Mouse (Mus musculus) cerebellum, postnatal 4 days (tissue): ENCODE measurements at regions not wholly inside any gene's neighbourhood (a gene's known extent, or its start where the extent isn't known, plus 50 kb on each side); places are given as distances from the start of the nearest gene placed in this dataset.

Experiments used
- DNase-seq, 2 experiments: peaks; one replicate each; pipeline ENCODE4 v3.0.0; 2022; ENCODE audit warnings: low spot score in 2 of 2, mixed read lengths in 1 of 2

DNA sequence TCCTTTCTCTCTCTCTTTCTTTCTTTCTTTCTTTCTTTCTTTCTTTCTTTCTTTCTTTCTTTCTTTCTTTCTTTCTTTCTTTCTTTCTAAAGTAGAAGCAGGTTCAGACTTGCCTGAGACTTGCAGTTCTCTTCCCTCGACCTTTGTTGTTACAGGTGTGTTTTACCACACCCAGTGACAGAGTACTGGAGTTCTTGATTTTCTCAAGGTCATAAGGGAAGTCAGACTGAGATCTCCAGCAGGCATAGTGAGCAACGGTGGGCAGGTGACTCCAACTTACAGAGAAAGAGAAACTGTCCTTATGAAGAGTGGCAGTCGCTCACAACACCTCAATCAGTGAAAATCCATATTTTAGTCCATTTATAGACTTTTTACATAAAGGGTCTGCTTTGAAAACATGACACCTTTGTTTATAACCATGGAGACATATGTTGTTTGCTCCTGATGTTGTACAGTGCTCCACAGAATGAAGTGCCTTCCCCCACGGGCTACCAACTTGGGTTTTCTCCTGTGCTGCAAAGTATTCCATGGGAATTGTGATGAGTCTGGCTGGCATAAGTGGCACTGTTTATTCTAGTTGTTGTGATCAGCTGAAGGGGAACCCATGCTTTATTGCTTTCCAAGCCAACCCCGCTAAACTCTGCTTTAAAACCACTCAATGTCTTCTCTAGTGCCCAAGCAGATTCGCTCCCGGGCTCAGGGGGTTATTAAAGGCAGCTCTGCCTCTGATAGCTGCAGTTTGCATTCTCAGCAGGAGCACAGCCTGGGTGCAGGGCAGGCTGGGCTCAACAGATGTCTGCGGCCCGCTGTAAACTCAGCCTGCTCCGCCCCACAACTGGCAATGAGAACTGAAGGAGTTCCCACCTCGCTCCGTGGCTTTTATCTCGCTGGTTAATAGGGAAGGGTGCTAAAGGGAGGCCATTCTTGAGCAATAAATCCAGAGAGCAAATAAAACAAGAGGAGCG is 132.6 kb upstream of the Jade1 start:
- DNase-seq, result no peak

DNA sequence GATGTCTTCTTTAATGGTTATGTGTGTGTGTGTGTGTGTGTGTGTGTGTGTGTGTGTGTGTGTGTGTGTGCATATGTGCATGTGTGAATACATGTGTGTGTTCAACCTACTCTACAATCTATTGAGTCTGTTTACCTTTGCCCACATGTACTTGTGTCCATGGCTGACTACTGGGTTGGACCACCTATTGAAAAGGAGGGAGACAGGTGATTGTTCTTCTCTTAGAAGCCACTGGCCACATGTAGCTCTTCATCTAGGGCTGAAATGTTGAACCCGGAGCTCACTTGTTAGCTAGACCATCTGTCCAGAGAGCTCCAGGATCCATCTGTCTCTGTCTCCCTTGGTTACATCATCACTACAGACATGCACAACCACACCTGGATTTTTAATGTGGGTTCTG is 141.8 kb upstream of the Jade1 start:
- no peak for DNase-seq

DNA sequence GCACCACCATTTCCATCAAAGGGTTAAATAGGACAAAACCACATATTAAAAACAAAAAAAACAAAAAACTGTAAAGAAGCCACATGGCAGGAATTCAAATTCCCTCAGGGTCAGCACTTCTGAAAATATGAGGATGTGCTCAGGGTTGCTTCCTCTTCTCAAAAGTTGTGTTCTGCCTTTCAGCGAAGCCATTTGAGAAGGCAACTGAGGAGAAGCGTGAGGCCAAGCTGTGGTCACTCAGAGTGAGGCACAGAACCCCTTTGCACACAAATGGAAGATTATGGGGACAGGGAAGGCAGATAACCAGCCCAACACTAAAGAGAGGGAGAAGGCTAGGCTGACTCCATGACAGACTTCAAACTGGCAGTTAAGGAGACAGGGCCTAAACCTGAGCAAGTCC is 142.8 kb upstream of the Jade1 start:
- DNase-seq, result no peak

DNA sequence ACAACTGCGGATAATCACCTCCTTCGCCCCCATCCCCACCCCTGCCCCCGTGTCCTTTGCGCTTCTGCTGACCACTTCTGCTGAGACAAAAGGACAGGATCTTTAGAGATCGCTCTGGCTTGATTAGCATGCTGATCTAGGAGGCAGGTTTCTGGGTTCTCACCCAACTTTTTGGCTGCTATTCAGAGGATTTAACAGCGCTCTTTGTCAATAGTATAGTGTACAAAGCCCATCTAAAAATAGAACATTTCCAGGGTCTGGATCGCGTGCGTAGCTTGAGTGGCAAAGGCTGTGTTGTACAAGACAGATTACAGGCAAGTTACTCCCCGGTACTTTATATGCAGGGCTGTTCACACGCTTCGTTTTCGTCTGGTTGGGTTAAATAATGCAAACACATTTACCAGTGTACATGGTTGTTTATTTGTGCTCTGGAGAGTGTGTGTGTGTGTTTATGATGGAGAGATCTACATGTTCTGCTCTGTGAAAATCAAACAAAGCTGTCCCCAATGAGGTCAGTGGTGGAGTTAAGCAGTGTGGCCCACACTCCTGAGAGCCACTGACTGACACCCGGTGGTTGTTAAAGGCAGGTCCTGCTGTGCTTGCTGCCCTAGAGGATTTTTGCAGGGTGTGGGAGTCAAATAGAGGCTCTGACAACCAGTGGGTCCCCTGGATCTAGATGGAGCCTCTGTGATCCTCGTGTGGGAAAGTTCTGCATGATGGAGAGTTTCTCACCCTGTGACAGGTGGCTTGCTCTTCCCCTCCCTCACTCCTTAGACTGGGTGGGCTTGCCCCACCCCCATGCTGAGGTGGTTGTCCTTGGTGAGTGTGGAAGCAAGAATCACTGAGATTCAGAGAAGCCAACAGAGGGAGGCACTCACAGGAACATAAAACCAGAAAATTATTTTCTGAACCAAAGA is 146.5 kb upstream of the Jade1 start:
- no peak for DNase-seq

DNA sequence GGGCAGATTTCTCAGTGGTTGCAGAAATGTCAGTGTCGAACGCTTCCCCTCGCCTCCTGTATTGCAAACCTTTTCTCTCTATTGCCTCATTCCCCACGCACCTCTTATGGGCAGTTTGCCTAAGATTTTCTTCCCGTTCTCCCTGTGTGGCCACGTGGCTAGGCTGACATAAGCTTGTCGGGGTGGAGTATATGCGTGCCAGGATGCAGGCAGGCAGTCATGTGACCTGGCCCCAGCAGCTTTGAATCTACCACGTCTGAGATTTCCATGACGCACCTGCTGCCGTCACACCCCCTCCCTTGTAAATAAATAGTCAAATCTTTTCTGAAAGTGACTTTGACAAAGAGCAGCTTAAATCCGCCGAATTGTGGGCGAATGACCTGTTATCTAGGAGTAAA is 147.1 kb upstream of the Jade1 start:
- peak in 1 of 2 experiments; percentile 23 for DNase-seq

DNA sequence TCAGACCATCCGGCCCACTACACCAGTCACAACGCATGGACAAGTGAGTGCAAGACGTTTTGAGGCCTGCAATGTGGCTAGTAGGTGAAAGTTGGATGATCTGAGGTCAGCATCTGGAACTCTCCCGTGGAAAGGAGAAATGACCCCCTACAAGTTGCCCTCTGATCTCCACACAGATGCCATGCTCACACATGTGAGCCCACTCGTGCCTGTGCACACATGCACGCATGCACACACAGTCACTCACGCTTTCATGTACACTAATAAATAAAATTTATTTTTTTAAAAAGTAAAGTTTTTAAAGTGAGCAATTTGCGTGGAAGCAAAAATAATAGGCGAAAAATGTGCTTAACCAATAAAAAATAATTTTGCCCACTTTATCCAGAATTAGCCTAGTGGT is 147.5 kb upstream of the Jade1 start:
- no peak for DNase-seq

DNA sequence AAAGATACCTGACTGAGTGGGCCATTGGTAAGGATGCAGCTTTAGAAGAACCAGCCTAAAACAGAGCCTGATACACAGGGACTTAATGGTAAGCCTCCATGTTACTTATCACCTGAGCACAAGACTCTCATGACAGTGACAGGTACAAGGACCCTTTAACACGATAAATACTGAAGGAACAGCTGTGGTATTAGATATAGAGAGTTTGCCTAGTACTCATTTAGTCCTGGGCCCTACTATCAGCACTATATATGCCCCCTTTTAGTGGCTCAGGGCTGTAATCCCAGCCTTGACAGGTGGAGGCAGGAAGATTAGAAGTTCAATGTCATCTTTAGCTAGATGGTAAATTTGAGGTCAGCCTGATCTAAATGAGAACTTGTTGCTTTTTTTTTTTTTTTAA is 148.0 kb upstream of the Jade1 start:
- no peak for DNase-seq

DNA sequence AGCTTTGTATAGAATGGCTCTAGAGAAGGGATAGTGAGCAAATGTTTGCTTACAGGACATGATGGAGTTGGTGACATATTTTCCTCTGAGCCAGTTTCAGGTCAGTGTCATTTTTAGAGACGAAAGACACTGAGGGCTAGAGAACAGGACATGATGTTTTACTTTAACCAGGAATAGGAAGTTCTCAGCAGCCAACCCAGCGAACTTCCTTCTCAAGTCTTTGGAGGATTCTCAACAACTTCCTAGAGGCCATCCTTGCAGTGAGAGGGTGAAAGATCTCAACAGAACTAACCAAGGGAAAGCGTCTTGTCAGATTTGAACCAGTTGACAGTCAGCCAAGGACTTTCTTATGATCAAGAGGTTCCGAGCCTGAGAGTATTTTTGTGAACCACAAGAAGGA is 153.7 kb upstream of the Jade1 start:
- DNase-seq, result no peak

DNA sequence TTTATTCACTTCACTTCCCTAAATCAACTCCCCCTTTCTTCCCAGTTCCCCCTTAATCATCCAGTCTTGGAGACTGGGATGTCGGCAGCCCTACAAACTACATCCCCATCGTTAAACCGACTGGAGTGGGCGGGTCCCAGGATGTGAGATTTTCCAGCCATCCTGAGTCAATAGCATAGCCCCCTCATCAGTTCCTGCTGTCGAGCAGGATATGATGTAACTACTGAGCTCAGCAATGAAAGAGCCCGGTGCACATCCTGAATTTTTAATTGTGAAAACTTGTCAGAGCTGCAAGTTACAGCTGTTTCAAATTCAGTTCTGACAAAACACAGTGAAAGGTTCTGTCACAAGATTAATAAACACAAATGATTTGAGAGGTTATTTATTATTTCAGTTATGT is 165.7 kb upstream of the Jade1 start:
- no peak for DNase-seq

DNA sequence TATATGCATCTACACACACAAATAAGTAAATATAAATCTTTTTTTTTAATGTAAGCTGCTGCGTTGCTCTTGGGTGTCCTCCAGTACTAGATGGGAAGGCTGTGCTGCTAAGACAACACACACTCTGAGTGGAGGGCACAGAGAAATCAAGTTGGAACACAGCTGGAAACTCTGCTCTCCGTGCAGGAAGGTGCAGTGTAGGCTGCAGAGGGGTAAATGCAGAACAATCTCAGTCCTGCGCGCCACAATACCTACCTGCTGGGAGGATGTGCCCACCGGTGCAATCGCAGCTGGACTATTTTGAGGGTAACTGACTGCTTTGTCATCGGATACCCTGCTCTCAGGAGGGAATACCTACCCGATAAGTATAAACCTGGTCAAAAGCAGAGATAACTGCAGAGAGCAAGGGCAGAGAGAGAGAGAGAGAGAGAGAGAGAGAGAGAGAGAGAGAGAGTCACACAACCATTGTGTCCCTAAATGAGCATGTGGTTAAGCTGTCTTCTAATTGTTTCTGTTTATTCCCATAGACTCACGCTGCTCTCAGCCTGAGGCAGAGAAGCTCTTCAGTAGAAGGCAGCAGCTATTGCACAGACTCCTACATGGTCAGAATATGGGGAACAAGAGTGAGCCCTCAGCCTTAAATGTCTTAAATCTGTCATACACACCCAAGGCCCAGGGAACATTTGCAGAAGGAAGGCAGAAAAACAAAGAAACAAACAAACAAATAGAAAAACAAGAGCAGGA is 167.9 kb upstream of the Jade1 start:
- no peak for DNase-seq

DNA sequence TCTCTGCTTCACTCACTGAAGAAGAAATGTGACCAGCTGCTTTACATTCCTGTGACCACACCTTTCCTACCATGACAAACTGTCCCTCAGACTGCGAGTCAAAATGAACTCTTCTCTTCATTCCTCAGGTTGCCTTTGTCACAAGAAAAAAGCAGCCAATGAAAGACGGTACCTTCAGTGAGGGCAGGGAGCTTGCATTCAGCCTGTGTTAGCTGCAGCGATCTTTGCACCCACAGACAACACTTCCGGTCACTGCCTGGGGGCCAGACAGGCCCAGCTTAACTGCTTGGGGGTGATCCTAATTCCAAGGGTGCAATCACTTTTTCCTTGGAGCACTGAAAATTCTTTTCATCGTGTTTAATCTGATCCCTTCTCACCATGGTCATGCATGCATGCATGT is 169.2 kb upstream of the Jade1 start:
- DNase-seq, result no peak

DNA sequence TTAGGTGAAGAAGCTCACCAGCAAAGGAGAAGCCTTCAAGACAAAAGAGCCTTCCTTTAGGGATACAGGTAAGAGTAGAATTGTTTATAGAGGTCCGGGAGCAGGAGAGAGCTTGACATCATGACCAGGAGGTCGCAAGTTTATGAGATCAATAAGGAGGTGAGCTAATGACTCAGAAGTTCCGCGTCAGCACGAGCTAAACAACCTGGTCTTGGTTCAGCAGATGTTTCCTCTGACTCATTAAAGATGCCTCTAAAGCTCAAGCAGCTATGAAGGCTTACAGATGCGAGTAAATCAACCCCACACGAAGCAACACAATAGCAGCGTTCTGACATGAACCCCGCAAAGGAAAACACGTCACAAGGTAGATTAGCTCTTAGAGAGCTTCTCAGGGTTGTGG is 171.1 kb upstream of the Jade1 start:
- DNase-seq, result no peak

DNA sequence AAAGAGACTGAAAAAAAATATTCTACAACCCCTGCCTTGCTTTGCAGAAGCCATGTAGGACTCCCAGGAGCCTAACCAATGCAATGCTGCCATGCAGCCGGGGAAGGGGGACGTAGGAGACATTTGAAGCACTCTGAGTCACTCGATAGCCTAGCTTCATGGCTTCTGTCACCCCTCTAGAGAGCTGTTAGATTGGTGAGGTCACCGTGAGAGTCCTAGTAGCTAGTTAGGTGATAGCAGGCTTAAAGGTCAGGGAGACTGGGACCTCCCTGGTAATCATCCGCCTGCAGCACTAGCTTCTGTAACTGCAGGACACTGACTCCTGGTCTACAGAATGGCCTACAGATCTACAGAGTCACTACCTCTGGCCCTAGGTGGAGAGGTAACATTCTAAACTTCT is 177.0 kb upstream of the Jade1 start:
- DNase-seq, result no peak

DNA sequence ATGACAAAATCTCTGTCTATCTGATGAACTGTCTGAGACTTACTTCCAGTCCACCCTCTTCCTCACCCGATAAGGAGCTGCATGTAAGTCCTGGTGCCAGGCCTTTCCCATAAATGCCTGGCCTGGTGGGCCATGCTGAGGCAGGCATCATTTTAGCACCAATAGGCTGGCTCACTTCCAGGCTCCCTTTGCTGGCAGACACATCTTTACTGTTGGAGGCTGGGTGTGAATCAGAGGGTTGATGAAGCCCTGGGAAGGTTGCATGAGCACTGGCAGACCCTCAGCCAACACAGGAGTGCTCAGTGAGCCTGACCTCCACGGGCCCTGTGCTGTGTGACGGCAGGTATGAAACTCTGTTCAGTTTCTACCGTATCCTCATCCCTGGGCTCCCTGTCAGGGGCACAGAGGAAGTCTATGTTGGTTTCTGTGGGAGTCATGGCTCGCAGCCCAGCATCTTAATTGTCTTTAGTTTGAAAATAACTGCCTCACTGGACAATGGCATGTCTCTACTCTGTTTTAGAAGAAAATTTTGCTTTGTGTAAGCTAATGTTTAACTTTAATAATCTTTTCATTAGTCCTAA is 177.6 kb upstream of the Jade1 start:
- peak in 1 of 2 experiments; percentile 47 for DNase-seq

DNA sequence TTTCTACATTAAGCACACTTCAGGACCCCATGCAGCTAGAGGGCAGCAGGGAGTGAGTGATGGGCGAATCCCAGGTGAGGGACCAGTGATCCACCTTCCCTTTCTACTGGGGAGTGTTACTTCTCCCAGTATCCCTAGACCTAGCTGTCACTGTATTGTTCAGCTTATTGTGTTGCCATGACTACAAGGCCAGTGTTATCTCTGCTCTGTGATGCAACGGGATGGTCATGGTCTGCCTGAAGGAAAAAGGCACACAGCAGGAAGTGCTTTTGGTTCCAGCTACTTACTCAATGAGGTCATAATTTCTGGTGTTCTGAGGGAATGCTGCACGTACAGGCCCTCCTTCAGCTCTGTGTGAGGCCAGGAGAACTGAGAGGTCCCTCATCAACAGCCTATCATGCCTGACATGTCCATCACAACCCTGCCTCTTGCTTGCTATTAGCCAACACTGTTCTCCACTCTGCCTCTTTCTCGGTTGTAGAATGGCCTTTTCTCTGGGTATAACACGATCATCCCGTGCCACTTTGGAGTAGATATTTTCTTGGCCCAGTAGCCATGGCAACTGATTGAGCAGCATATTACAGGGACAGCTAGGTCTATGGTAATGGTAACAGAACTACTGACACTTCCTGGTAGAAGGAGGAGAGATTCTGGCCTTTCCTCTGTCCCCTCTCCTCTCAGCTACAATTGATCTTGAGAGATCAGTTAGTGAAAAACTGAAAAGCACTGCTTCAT is 178.5 kb upstream of the Jade1 start:
- no peak for DNase-seq

DNA sequence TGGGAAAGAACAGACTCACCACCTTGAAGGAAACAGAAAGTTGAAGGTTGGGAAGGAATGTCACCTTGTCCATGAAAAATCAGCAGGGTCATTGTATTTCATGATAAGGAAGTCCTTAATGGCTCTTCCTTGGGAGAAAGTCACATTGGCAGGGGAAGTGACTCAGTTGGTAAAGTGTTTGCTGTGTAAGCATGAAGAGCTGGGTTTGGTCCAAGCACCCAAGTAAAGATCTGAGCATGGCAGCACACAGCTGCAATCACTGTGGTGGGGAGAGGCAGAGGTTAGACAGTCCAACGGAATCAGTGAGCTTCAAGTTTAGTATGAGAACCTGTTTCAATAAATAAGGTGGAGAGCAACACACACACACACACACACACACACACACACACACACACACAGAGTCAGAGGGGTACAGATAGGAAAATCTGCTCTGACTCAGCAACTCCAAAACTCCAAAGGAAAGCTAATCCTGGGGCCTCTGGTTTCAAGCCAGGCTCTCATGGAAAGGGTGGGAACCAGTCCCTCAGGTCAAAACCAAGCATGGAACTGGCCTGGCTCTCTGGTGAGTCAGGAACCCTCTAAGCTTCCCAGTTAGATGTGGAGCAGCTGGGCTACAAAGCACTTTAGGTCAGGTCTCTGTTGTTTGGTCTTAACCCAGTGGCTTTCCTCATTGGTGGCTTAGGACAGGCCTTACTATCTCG is 180.2 kb upstream of the Jade1 start:
- no peak for DNase-seq

DNA sequence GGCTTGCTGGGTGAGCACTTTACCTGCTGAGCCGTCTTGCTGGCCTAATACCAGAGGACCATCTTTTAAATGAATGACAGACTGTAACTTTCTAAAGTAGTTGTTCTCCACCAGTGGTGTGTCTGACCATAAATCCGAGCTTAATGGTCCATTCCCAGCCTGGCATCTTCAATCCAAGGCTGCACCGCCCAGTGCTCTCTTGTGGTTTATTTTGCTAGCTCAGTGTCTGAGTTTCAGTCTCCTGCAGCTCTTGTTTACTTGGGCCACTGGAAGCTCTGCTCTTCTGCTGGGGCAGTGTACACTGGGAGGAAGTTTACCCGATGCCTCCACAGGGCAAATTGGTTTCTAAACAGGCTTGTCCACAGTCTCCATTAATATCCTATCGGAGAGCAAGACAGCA is 182.3 kb upstream of the Jade1 start:
- DNase-seq, result no peak

DNA sequence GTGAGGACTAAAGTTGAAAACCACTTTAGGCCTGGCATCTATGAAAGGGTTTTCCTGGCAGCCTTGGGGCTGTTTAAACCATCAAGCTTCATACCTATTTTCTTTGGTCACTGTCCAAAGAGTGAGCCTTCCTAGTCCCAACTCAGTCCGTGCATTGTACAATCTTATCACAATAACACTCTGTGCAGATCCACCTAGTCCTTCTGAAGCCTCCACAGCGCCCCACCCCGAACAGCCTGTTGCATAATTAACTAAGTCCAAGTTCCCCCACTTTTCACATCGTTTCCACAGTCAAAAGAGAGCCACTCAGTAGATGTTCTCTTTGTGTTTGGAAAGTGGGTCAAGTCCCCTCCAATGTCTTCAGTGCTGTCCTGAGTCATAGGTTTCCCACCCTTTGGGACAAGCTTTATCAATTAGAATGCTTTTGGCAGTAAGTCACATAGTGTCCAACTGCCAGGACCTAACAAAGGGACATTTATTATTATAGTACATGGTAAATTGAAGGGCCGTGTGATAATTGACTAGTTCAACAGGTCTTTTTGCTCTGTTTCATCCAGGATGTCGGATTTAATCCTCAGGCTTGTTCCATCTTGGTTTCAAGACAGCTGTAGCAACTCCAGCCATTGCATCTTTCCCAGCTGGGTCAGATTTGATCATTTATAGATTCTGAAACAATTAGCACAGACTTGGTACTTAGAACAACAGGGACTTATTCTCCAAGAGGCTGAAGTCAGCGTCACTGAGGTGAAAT is 187.0 kb upstream of the Jade1 start:
- DNase-seq, result no peak

DNA sequence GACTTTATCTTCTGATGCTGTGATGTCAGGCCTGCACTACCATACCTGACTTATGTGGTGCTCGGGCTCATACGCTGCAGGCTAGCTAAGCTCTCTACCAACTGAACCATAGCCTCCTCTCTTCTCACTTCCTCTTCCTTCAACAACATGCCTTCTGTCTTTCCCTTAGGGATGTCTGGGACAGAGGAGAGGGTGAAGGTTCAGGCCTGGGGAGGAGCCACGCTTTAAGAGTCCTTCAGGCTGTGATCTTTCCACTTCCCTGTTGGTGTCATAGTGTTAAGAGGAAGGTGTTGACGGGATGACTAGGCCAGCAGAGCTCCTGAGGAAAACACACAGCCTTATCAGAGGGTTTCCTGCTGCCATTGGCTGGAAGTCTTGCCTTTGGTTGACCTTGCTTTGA is 188.8 kb upstream of the Jade1 start:
- DNase-seq, result no peak

DNA sequence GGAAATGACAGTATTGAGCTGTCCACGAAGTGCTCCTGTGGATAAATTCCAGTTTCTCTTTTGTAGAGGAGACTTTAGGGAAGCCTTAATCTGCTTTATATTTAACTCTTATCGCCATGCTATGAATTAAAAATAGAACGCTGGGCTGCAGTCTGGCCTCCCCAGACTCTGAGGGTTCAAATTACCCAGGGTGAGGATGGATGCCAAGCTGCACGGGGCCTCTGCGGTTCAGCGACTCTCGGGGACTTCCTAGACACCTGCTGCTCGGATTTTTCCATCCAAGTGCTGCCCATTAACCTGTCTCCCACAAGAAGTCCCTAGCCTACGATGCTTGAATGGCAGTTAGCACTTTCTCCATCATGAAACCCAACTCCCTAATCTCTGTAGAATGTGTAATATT is 189.3 kb upstream of the Jade1 start:
- no peak for DNase-seq
